26 mouse cellular contexts compared by ENCODE assay signal in the genomic region with DNA sequence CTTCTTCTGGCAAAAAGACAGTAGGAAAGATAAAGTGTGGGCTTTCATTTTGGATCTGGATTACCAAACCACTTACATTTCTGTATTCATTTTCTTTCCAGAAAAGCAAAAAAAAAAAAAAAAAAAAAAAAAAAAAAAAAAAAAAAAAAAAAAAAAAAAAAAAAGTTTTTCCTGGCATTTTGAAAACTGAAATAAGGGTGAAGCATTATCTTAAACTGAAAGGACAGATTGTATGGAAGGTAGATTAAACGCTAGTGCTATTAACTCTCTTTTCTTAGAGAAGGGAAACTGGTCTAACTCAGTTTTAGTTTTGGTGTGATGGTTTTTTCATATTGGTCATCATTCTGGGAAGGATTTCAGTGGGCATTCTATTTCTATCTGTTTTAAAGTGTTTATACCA. TPM values are rescaled to one million over a fixed set of nuclear protein-coding genes. Genes with fewer than 3 reads are reported as not detected.
DNase-seq lines count a peak whose midpoint lies in the region; ATAC-seq and TF ChIP-seq lines count a peak whose summit lies in the region.
"Had no signal": no experiment of that assay in that cellular context is flagged by ENCODE, and none has a peak within 500 bp of the region (broad histone marks: within the 10 kb centered on the region; RNA-seq: fewer than 3 reads in every experiment).

No protein-coding gene starts in this region.

- H3K9ac ChIP-seq in hindbrain, postnatal 0 days (replicated peaks; ENCODE audit: low read length) = no peak overlapping the region
- no peak overlapping the region for H3K9ac ChIP-seq in hindbrain, embryonic 16.5 days (ENCODE audit: low read depth, low read length)
- H3K9ac ChIP-seq in CH12.LX (ENCODE audit: insufficient read depth, low read depth) (no peak overlapping the region), ES-E14 (ENCODE audit: insufficient read depth, low read depth, low read length, poor library complexity, severe bottlenecking) (no peak overlapping the region), MEL (ENCODE audit: control insufficient read depth, low read depth, low read length, poor library complexity, severe bottlenecking) (no peak overlapping the region)

- no peak overlapping the region for H3K4me3 ChIP-seq in hindbrain, postnatal 0 days (ENCODE audit: low read length)
- no peak overlapping the region for H3K4me3 ChIP-seq in hindbrain, embryonic 16.5 days (ENCODE audit: low read length)
- H3K4me3 ChIP-seq in CH12.LX (replicated peaks in 1 of 3; ENCODE audit: low read depth in 2 of 3, low read length in 2 of 3, poor library complexity in 1 of 3) = no peak overlapping the region
- H3K4me3 ChIP-seq in ES-E14 (ENCODE audit: insufficient read depth in 1 of 2, low read depth in 1 of 2, low read length in 2 of 2, poor library complexity in 1 of 2, severe bottlenecking in 1 of 2) = no peak overlapping the region
- H3K4me3 ChIP-seq in MEL (ENCODE audit: control insufficient read depth in 1 of 2, insufficient read depth in 1 of 2, low read depth in 2 of 2, low read length in 2 of 2) = no peak overlapping the region

- TF ChIP-seq CTCF in hindbrain, postnatal 0 days (IDR thresholded peaks at IDR 0.05; ENCODE audit: low read depth) = no peak
- TF ChIP-seq CTCF in CH12.LX (conservative IDR thresholded peaks at IDR 0.05 in 1 of 2, IDR thresholded peaks at IDR 0.05 in 1 of 2; ENCODE audit: low read depth in 2 of 2, low read length in 2 of 2) = no peak
- no peak for TF ChIP-seq CTCF in MEL (IDR thresholded peaks at IDR 0.05 in 2 of 3, conservative IDR thresholded peaks at IDR 0.05 in 1 of 3; ENCODE audit: control insufficient read depth in 1 of 3, insufficient read depth in 1 of 3, low read depth in 2 of 3, low read length in 3 of 3, poor library complexity in 1 of 3, severe bottlenecking in 1 of 3)

- in situ Hi-C loops in CH12.LX (cut with MboI; ENCODE audit: low pct_ligation_motif_present, low pct_unique_long_range_greater_than_20kb, low sequenced_read_pairs) = no loop called here
- in situ Hi-C loops in ES-E14 (cut with MboI; ENCODE audit: low sequenced_read_pairs in 2 of 2, unreplicated experiment in 2 of 2) = no loop called here

- H3K79me2 ChIP-seq in CH12.LX (replicated peaks; ENCODE audit: control insufficient read depth, extremely low read depth, insufficient read depth, poor library complexity, severe bottlenecking) (no peaks in the 10 kb centered on the region), MEL (ENCODE audit: control insufficient read depth, insufficient read depth, low read length, poor library complexity) (no peaks in the 10 kb centered on the region)

- H3K36me3 ChIP-seq in hindbrain, postnatal 0 days (ENCODE audit: insufficient read depth, low read length) = no peaks in the 10 kb centered on the region
- no peaks in the 10 kb centered on the region for H3K36me3 ChIP-seq in hindbrain, embryonic 16.5 days (ENCODE audit: control insufficient read depth, insufficient read depth, low read length)
- no peaks in the 10 kb centered on the region for H3K36me3 ChIP-seq in CH12.LX (replicated peaks in 1 of 2; ENCODE audit: control insufficient read depth in 1 of 2, insufficient read depth in 1 of 2, low read length in 1 of 2)
- no peaks in the 10 kb centered on the region for H3K36me3 ChIP-seq in ES-E14 (ENCODE audit: control insufficient read depth, insufficient read depth, low read length, poor library complexity, severe bottlenecking)
- H3K36me3 ChIP-seq in MEL (ENCODE audit: control insufficient read depth in 1 of 2, insufficient read depth in 2 of 2, low read length in 2 of 2) = no peaks in the 10 kb centered on the region
- H3K36me3 ChIP-seq: G1E had no signal

- no peak for TF ChIP-seq POLR2A in CH12.LX (IDR thresholded peaks at IDR 0.05; ENCODE audit: low read depth, low read length)
- no peak for TF ChIP-seq POLR2A in MEL (IDR thresholded peaks at IDR 0.05; ENCODE audit: control insufficient read depth in 1 of 2, insufficient read depth in 1 of 2, low read depth in 1 of 2, low read length in 2 of 2, poor library complexity in 1 of 2)

- dilution Hi-C loops in CH12.LX (cut with MboI; ENCODE audit: extremely low pct_ligation_motif_present, extremely low pct_unique_long_range_greater_than_20kb, low sequenced_read_pairs) = no loop called here

- DNase-seq in hindbrain, postnatal 0 days (ENCODE audit: low spot score) = no peak
- DNase-seq in CH12.LX (ENCODE audit: extremely low read depth) = no peak
- DNase-seq in ES-E14 (ENCODE audit: low read depth, low spot score) = no peak
- no peak for DNase-seq in MEL (ENCODE audit: low read depth, low spot score)
- no peak for DNase-seq in layer of hippocampus, adult 18-20 months (ENCODE audit: low spot score in 2 of 2)
- DNase-seq: adrenal gland, adult 2 months; adrenal gland, adult 8-10 months; adrenal gland, postnatal 10 days; adrenal gland, postnatal 14 days; adrenal gland, postnatal 25 days; adrenal gland, postnatal 36 days; B cell, adult 2 months; cerebellum, adult 11 months; cerebellum, adult 11-12 months; cerebellum, adult 2 months; cerebellum, adult 8-10 months had no signal

- 63% methylated on average over 1 of the region's 1 CpGs for WGBS in hindbrain, postnatal 0 days
- 77% methylated on average over 1 of the region's 1 CpGs for WGBS in hindbrain, embryonic 16.5 days

- no peak overlapping the region for H3K27ac ChIP-seq in hindbrain, postnatal 0 days
- H3K27ac ChIP-seq in hindbrain, embryonic 16.5 days (ENCODE audit: low read depth, low read length) = no peak overlapping the region
- H3K27ac ChIP-seq in CH12.LX (ENCODE audit: insufficient read depth, low read depth) (no peak overlapping the region), ES-E14 (ENCODE audit: insufficient read depth, low read depth, low read length, poor library complexity, severe bottlenecking) (no peak overlapping the region), MEL (ENCODE audit: control insufficient read depth, low read depth, low read length) (no peak overlapping the region)

- no peaks in the 10 kb centered on the region for H3K4me1 ChIP-seq in hindbrain, postnatal 0 days (ENCODE audit: insufficient read depth, low read length)
- peaks cover 3% of the 10 kb centered on the region; the same call in 1 of the 2 replicates for H3K4me1 ChIP-seq in hindbrain, embryonic 16.5 days (ENCODE audit: control insufficient read depth, insufficient read depth, low read depth, low read length)
- H3K4me1 ChIP-seq in CH12.LX (ENCODE audit: control insufficient read depth in 1 of 2, insufficient read depth in 2 of 2) = no peaks in the 10 kb centered on the region
- no peaks in the 10 kb centered on the region; a peak in 1 of 4 replicates for H3K4me1 ChIP-seq in ES-E14 (ENCODE audit: control insufficient read depth in 2 of 2, insufficient read depth in 2 of 2, low read length in 2 of 2, poor library complexity in 1 of 2)
- H3K4me1 ChIP-seq in MEL (ENCODE audit: control insufficient read depth in 1 of 2, insufficient read depth in 2 of 2, low read length in 2 of 2) = no peaks in the 10 kb centered on the region

- peaks cover 13% of the 10 kb centered on the region; the same call in 1 of the 2 replicates for H3K27me3 ChIP-seq in hindbrain, postnatal 0 days (ENCODE audit: insufficient read depth, low read length)
- peaks cover 14% of the 10 kb centered on the region for H3K27me3 ChIP-seq in hindbrain, embryonic 16.5 days (replicated peaks; ENCODE audit: control insufficient read depth, insufficient read depth, low read length)
- H3K27me3 ChIP-seq in CH12.LX (replicated peaks) (no peaks in the 10 kb centered on the region), MEL (ENCODE audit: control insufficient read depth in 1 of 2, insufficient read depth in 2 of 2, low read length in 2 of 2) (no peaks in the 10 kb centered on the region)

- TF ChIP-seq EP300 in CH12.LX (IDR thresholded peaks at IDR 0.05; ENCODE audit: low read length) (no peak), MEL (IDR thresholded peaks at IDR 0.05; ENCODE audit: low read depth in 1 of 2, low read length in 2 of 2) (no peak)

- peak overlapping the region; percentile 61; the same call in 1 of the 2 replicates for H3K4me2 ChIP-seq in hindbrain, postnatal 0 days (ENCODE audit: low read depth, low read length)
- no peak overlapping the region for H3K4me2 ChIP-seq in hindbrain, embryonic 16.5 days (ENCODE audit: low read length)
- H3K4me2 ChIP-seq in CH12.LX (ENCODE audit: insufficient read depth, low read depth, poor library complexity, severe bottlenecking) = no peak overlapping the region

- peaks cover 2% of the 10 kb centered on the region; the same call in 1 of the 2 replicates for H3K9me3 ChIP-seq in hindbrain, postnatal 0 days (ENCODE audit: low read length)
- H3K9me3 ChIP-seq in hindbrain, embryonic 16.5 days (ENCODE audit: control insufficient read depth, low read length) = peaks cover 6% of the 10 kb centered on the region; the same call in 1 of the 2 replicates
- H3K9me3 ChIP-seq in CH12.LX (replicated peaks; ENCODE audit: low read length) = no peaks in the 10 kb centered on the region
- no peaks in the 10 kb centered on the region for H3K9me3 ChIP-seq in ES-E14 (ENCODE audit: control insufficient read depth, insufficient read depth, low read depth, low read length)
- no peaks in the 10 kb centered on the region for H3K9me3 ChIP-seq in MEL (replicated peaks; ENCODE audit: insufficient read depth, low read length)

- no peak for ATAC-seq in hindbrain, postnatal 0 days
- ATAC-seq in hindbrain, embryonic 16.5 days = no peak
- no peak for ATAC-seq in frontal cortex, adult (ENCODE audit: low TSS enrichment)
- no peak for ATAC-seq in megakaryocyte progenitor cell, adult 5-6 weeks (replicated peaks; ENCODE audit: poor library complexity)
- ATAC-seq: activated CD4-positive, CD25-positive, alpha-beta regulatory T cell, adult 4 months; CD4-positive, CD25-positive, alpha-beta regulatory T cell, adult 4 months; Patski had no signal

- TF ChIP-seq RAD21 in CH12.LX (IDR thresholded peaks at IDR 0.05; ENCODE audit: low read depth, low read length) (no peak), MEL (IDR thresholded peaks at IDR 0.05; ENCODE audit: low read depth, low read length) (no peak)

RNA-seq across cellular contexts. Expression of a gene that starts 1.6 kb away (rescaled TPM):
- 0.93 and 4.7 TPM in 2 replicates for total RNA-seq in hindbrain, postnatal 0 days (2014; rRNA removed)
- polyA plus RNA-seq in hindbrain, postnatal 0 days (2015; fragmentation: Nextera tagmentation; extraction: Ambion mirVana) = 1.2 and 1.4 TPM in 2 replicates
- 0.80 and 0.84 TPM in 2 replicates for polyA plus RNA-seq in hindbrain, embryonic 16.5 days (2015; fragmentation: Nextera tagmentation; extraction: Ambion mirVana)
- not detected in 2 replicates for total RNA-seq in CH12.LX (2012; rRNA removed)
- not detected in 2 replicates for total RNA-seq in CH12.LX (2014; rRNA removed)
- polyA plus RNA-seq in CH12.LX (2012; ENCODE audit: insufficient read length, low read depth) = not detected in 2 replicates
- not detected in 2 replicates for total RNA-seq in ES-E14 (2012; rRNA removed)
- not detected in 2 replicates for total RNA-seq in MEL (2012; rRNA removed)
- not detected for polyA plus RNA-seq in MEL (2012; ENCODE audit: insufficient read depth in 1 of 2, insufficient read length in 2 of 2, low read depth in 1 of 2, low replicate concordance in 2 of 2, missing spikeins in 1 of 2)
- total RNA-seq in layer of hippocampus, adult 18-20 months (2021) = not detected
- not detected in 2 replicates for total RNA-seq in megakaryocyte progenitor cell, adult 5-6 weeks (2015)
- not detected in 2 replicates for total RNA-seq in megakaryocyte progenitor cell, adult 5-6 weeks (2017)
- total RNA-seq: adrenal gland, adult 18-20 months; adrenal gland, adult 2 months; adrenal gland, adult 8-10 months; adrenal gland, postnatal 10 days; adrenal gland, postnatal 14 days; adrenal gland, postnatal 25 days; adrenal gland, postnatal 36 days; adrenal gland, postnatal 4 days had no signal
- polyA plus RNA-seq: activated CD4-positive, CD25-positive, alpha-beta regulatory T cell, adult 4 months; adrenal gland, adult 2 months; C2C12; CD4-positive, CD25-positive, alpha-beta regulatory T cell, adult 4 months; G1E; Patski had no signal

RNA-seq across cellular contexts. Expression of a gene that starts 16.8 kb away (rescaled TPM):
- 234 TPM in 2 replicates for total RNA-seq in hindbrain, postnatal 0 days (2014; rRNA removed)
- polyA plus RNA-seq in hindbrain, postnatal 0 days (2015; fragmentation: Nextera tagmentation; extraction: Ambion mirVana) = 35.9 and 40.2 TPM in 2 replicates
- polyA plus RNA-seq in hindbrain, embryonic 16.5 days (2015; fragmentation: Nextera tagmentation; extraction: Ambion mirVana) = 7.3 and 7.8 TPM in 2 replicates
- total RNA-seq in CH12.LX (2012; rRNA removed) (not detected in 2 replicates), CH12.LX (2014; rRNA removed) (not detected in 2 replicates), ES-E14 (2012; rRNA removed) (17.3 and 22.1 TPM in 2 replicates), MEL (2012; rRNA removed) (0.07 TPM in 1 of 2 replicates, not detected in the other)
- polyA plus RNA-seq in CH12.LX (2012; ENCODE audit: insufficient read length, low read depth) (0.13 TPM in 1 of 2 replicates, not detected in the other), MEL (2012; ENCODE audit: insufficient read depth in 1 of 2, insufficient read length in 2 of 2, low read depth in 1 of 2, low replicate concordance in 2 of 2, missing spikeins in 1 of 2) (1 to 10 TPM in 1 of 2 experiments, not detected in 1; 1.1 TPM)
- 10 to 100 TPM; 16.1 to 18.7 TPM for total RNA-seq in layer of hippocampus, adult 18-20 months (2021)
- not detected in 2 replicates for total RNA-seq in megakaryocyte progenitor cell, adult 5-6 weeks (2015)
- not detected in 2 replicates for total RNA-seq in megakaryocyte progenitor cell, adult 5-6 weeks (2017)
- total RNA-seq: adrenal gland, adult 18-20 months; adrenal gland, adult 2 months; adrenal gland, postnatal 14 days; adrenal gland, postnatal 25 days had no signal
- polyA plus RNA-seq: activated CD4-positive, CD25-positive, alpha-beta regulatory T cell, adult 4 months; CD4-positive, CD25-positive, alpha-beta regulatory T cell, adult 4 months; G1E had no signal

RNA-seq across cellular contexts. Expression of a gene that starts 26.5 kb away (rescaled TPM):
- 46.2 and 51.3 TPM in 2 replicates for total RNA-seq in hindbrain, postnatal 0 days (2014; rRNA removed)
- polyA plus RNA-seq in hindbrain, postnatal 0 days (2015; fragmentation: Nextera tagmentation; extraction: Ambion mirVana) = 31.0 and 31.1 TPM in 2 replicates
- polyA plus RNA-seq in hindbrain, embryonic 16.5 days (2015; fragmentation: Nextera tagmentation; extraction: Ambion mirVana) = 14.9 and 15.2 TPM in 2 replicates
- total RNA-seq in CH12.LX (2012; rRNA removed) (1.5 and 2.6 TPM in 2 replicates), CH12.LX (2014; rRNA removed) (1.3 and 2.0 TPM in 2 replicates), ES-E14 (2012; rRNA removed) (15.2 and 29.7 TPM in 2 replicates), MEL (2012; rRNA removed) (9.9 and 10.4 TPM in 2 replicates)
- polyA plus RNA-seq in CH12.LX (2012; ENCODE audit: insufficient read length, low read depth) (8.1 and 9.1 TPM in 2 replicates), MEL (2012; ENCODE audit: insufficient read depth in 1 of 2, insufficient read length in 2 of 2, low read depth in 1 of 2, low replicate concordance in 2 of 2, missing spikeins in 1 of 2) (10 to 100 TPM; 23.6 to 50.6 TPM)
- 1 to 10 TPM; 3.0 to 5.1 TPM for total RNA-seq in layer of hippocampus, adult 18-20 months (2021)
- not detected in 2 replicates for total RNA-seq in megakaryocyte progenitor cell, adult 5-6 weeks (2015)
- total RNA-seq in megakaryocyte progenitor cell, adult 5-6 weeks (2017) = not detected in 2 replicates
- total RNA-seq: adrenal gland, adult 18-20 months; adrenal gland, adult 2 months; adrenal gland, postnatal 10 days; adrenal gland, postnatal 14 days; adrenal gland, postnatal 25 days; adrenal gland, postnatal 36 days had no signal
- polyA plus RNA-seq: CD4-positive, CD25-positive, alpha-beta regulatory T cell, adult 4 months; G1E had no signal

RNA-seq across cellular contexts. Expression of a gene that starts 41.1 kb away (rescaled TPM):
- 1.2 and 3.0 TPM in 2 replicates for total RNA-seq in hindbrain, postnatal 0 days (2014; rRNA removed)
- 0.56 and 0.82 TPM in 2 replicates for polyA plus RNA-seq in hindbrain, postnatal 0 days (2015; fragmentation: Nextera tagmentation; extraction: Ambion mirVana)
- polyA plus RNA-seq in hindbrain, embryonic 16.5 days (2015; fragmentation: Nextera tagmentation; extraction: Ambion mirVana) = 1.8 and 2.1 TPM in 2 replicates
- total RNA-seq in CH12.LX (2012; rRNA removed) (not detected in 2 replicates), CH12.LX (2014; rRNA removed) (not detected in 2 replicates), ES-E14 (2012; rRNA removed) (0.21 and 0.31 TPM in 2 replicates), MEL (2012; rRNA removed) (not detected in 2 replicates)
- polyA plus RNA-seq in CH12.LX (2012; ENCODE audit: insufficient read length, low read depth) (not detected in 2 replicates), MEL (2012; ENCODE audit: insufficient read depth in 1 of 2, insufficient read length in 2 of 2, low read depth in 1 of 2, low replicate concordance in 2 of 2, missing spikeins in 1 of 2) (not detected)
- total RNA-seq in layer of hippocampus, adult 18-20 months (2021) = under 1 TPM; 0.30 to 0.38 TPM
- not detected in 2 replicates for total RNA-seq in megakaryocyte progenitor cell, adult 5-6 weeks (2015)
- total RNA-seq in megakaryocyte progenitor cell, adult 5-6 weeks (2017) = not detected in 2 replicates
- total RNA-seq: adrenal gland, adult 18-20 months; adrenal gland, adult 2 months; adrenal gland, adult 8-10 months; adrenal gland, postnatal 10 days; adrenal gland, postnatal 14 days; adrenal gland, postnatal 25 days; adrenal gland, postnatal 36 days; adrenal gland, postnatal 4 days had no signal
- polyA plus RNA-seq: activated CD4-positive, CD25-positive, alpha-beta regulatory T cell, adult 4 months; adrenal gland, adult 2 months; C2C12; CD4-positive, CD25-positive, alpha-beta regulatory T cell, adult 4 months; G1E; Patski had no signal

RNA-seq across cellular contexts. Expression of a gene that starts 42.1 kb away (rescaled TPM):
- total RNA-seq in hindbrain, postnatal 0 days (2014; rRNA removed) = 6.7 and 13.4 TPM in 2 replicates
- 39.1 and 42.8 TPM in 2 replicates for polyA plus RNA-seq in hindbrain, postnatal 0 days (2015; fragmentation: Nextera tagmentation; extraction: Ambion mirVana)
- 31.1 and 33.3 TPM in 2 replicates for polyA plus RNA-seq in hindbrain, embryonic 16.5 days (2015; fragmentation: Nextera tagmentation; extraction: Ambion mirVana)
- 25.8 and 39.0 TPM in 2 replicates for total RNA-seq in CH12.LX (2012; rRNA removed)
- total RNA-seq in CH12.LX (2014; rRNA removed) = 10.3 and 11.2 TPM in 2 replicates
- polyA plus RNA-seq in CH12.LX (2012; ENCODE audit: insufficient read length, low read depth) = 23.8 and 28.4 TPM in 2 replicates
- total RNA-seq in ES-E14 (2012; rRNA removed) = 12.3 and 26.7 TPM in 2 replicates
- 22.7 and 24.9 TPM in 2 replicates for total RNA-seq in MEL (2012; rRNA removed)
- polyA plus RNA-seq in MEL (2012; ENCODE audit: insufficient read depth in 1 of 2, insufficient read length in 2 of 2, low read depth in 1 of 2, low replicate concordance in 2 of 2, missing spikeins in 1 of 2) = 10 to 100 TPM in 1 of 2 experiments, not detected in 1; 21.2 TPM
- 10 to 100 TPM; 38.7 to 39.5 TPM for total RNA-seq in layer of hippocampus, adult 18-20 months (2021)
- 57.9 and 81.2 TPM in 2 replicates for total RNA-seq in megakaryocyte progenitor cell, adult 5-6 weeks (2015)
- 38.7 and 72.6 TPM in 2 replicates for total RNA-seq in megakaryocyte progenitor cell, adult 5-6 weeks (2017)

Comparison
In these comparisons a context has a peak if more than half of its experiments do, and no peak if none do; other contexts are left out.
1. RNA of a gene that starts 16.8 kb away (total RNA-seq): 234 TPM in hindbrain, postnatal 0 days, 16.1 to 18.7 TPM in layer of hippocampus, adult 18-20 months and 17.3 to 22.1 TPM in ES-E14; 0.07 TPM in MEL, not detected in CH12.LX and not detected in megakaryocyte progenitor cell, adult 5-6 weeks; every median in the first group is over 10 times any median in the second.